In the genomic region with DNA sequence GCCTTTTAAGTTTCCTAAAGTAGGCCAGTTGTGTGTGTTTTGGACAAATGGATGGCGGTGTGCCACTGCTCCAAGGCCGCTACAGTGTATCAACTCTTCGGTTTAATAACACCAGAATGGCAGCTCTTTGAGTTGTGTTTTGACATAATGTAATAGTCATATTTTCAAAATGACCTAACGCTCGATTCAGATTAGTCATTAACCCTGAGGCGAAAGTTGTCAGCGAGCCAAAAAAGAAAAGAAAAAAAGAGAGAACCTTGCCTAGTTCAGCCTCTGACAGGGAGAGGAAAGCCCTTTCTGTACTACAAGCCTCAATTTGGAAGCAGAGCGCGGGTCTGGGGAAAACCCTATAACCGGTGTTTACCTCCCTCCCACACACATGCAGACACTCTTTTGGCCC, we compare ENCODE assay signal across 9 mouse cellular contexts. TPM values are rescaled to one million over a fixed set of nuclear protein-coding genes. Genes with fewer than 3 reads are reported as not detected.
DNase-seq lines count a peak whose midpoint lies in the region; ATAC-seq and TF ChIP-seq lines count a peak whose summit lies in the region.
"Had no signal": no experiment of that assay in that cellular context is flagged by ENCODE, and none has a peak within 500 bp of the region (broad histone marks: within the 10 kb centered on the region; RNA-seq: fewer than 3 reads in every experiment).

No protein-coding gene starts in this region.

- no peak for ATAC-seq in liver, embryonic 13.5 days (ENCODE audit: low read depth)
- ATAC-seq in neural tube, embryonic 14.5 days (ENCODE audit: low read depth), result peak; percentile 21; the same call in 1 of the 2 replicates

- no peaks in the 10 kb centered on the region for H3K36me3 ChIP-seq in liver, embryonic 13.5 days
- no peaks in the 10 kb centered on the region for H3K36me3 ChIP-seq in neural tube, embryonic 14.5 days (ENCODE audit: control insufficient read depth, insufficient read depth, low read length)
- H3K36me3 ChIP-seq: G1E had no signal

- no peaks in the 10 kb centered on the region for H3K27me3 ChIP-seq in cerebellum, adult 2 months (ENCODE audit: control insufficient read depth, insufficient read depth, low read length)
- H3K27me3 ChIP-seq in liver, embryonic 13.5 days, result no peaks in the 10 kb centered on the region
- H3K27me3 ChIP-seq in neural tube, embryonic 14.5 days (ENCODE audit: control insufficient read depth, insufficient read depth, low read length), result no peaks in the 10 kb centered on the region; the same call in 1 of the 2 replicates

- no peaks in the 10 kb centered on the region; the same call in 1 of the 2 replicates for H3K4me1 ChIP-seq in cerebellum, adult 2 months (ENCODE audit: control insufficient read depth, insufficient read depth, low read length)
- H3K4me1 ChIP-seq in liver, embryonic 13.5 days (replicated peaks), result peaks cover 58% of the 10 kb centered on the region
- no peaks in the 10 kb centered on the region for H3K4me1 ChIP-seq in neural tube, embryonic 14.5 days (ENCODE audit: control insufficient read depth, insufficient read depth, low read length)

- peak overlapping the region; percentile 68 for H3K4me3 ChIP-seq in cerebellum, adult 2 months (replicated peaks; ENCODE audit: insufficient read depth, low read depth, low read length)
- H3K4me3 ChIP-seq in liver, embryonic 13.5 days (replicated peaks), result peak overlapping the region; percentile 77
- peak overlapping the region; percentile 71 for H3K4me3 ChIP-seq in neural tube, embryonic 14.5 days (ENCODE audit: low read depth, low read length)

- peak overlapping the region; percentile 96 for H3K4me2 ChIP-seq in liver, embryonic 13.5 days
- H3K4me2 ChIP-seq in neural tube, embryonic 14.5 days (ENCODE audit: low read depth, low read length), result peak overlapping the region; percentile 98

- DNase-seq in cerebellum, adult 2 months, result peak in 1 of 2 experiments; percentile 71
- DNase-seq in cerebellum, postnatal 25 days, result no peak
- peak; percentile 24 for DNase-seq in thymus, postnatal 14 days
- DNase-seq in thymus, adult 18-20 months, result no peak
- peak; percentile 48 for DNase-seq in heart, postnatal 4 days
- DNase-seq in liver, embryonic 13.5 days, result no peak
- no peak for DNase-seq in spleen, postnatal 14 days (ENCODE audit: low spot score in 2 of 2)

- H3K9ac ChIP-seq in liver, embryonic 13.5 days, result peak overlapping the region; percentile 63
- H3K9ac ChIP-seq in neural tube, embryonic 14.5 days (replicated peaks; ENCODE audit: low read depth, low read length), result peak overlapping the region; percentile 37

- H3K9me3 ChIP-seq in liver, embryonic 13.5 days (replicated peaks), result no peaks in the 10 kb centered on the region
- H3K9me3 ChIP-seq in neural tube, embryonic 14.5 days (ENCODE audit: control insufficient read depth, low read length), result no peaks in the 10 kb centered on the region
- H3K9me3 ChIP-seq: G1E had no signal

- TF ChIP-seq POLR2A in cerebellum, adult 2 months (IDR thresholded peaks at IDR 0.05; ENCODE audit: borderline replicate concordance, insufficient read depth, low read length), result no peak

- H3K27ac ChIP-seq in cerebellum, adult 2 months (ENCODE audit: insufficient read depth, low read length), result peak overlapping the region; percentile 59
- H3K27ac ChIP-seq in liver, embryonic 13.5 days, result peak overlapping the region; percentile 60; the same call in 1 of the 2 replicates
- peak overlapping the region; percentile 66; the same call in 1 of the 2 replicates for H3K27ac ChIP-seq in neural tube, embryonic 14.5 days (ENCODE audit: low read depth, low read length)

- WGBS in cerebellum, adult 2 months, result under 1% methylated on average over 10 of the region's 10 CpGs
- 16% methylated on average over 10 of the region's 10 CpGs for WGBS in liver, embryonic 13.5 days (ENCODE audit: insufficient replicate concordance)
- WGBS in neural tube, embryonic 14.5 days, result 25% methylated on average over 10 of the region's 10 CpGs

- no peak for TF ChIP-seq CTCF in cerebellum, adult 2 months (IDR thresholded peaks at IDR 0.05; ENCODE audit: borderline replicate concordance, insufficient read depth, low read depth, low read length)

RNA-seq across cellular contexts. Expression of a gene that starts 0.5 kb away (rescaled TPM):
- polyA plus RNA-seq in cerebellum, adult 2 months (2012; rRNA removed), result 35.9 and 43.3 TPM in 2 replicates
- total RNA-seq in heart, postnatal 4 days (2021), result 10 to 100 TPM; 25.7 to 28.7 TPM
- polyA plus RNA-seq in liver, embryonic 13.5 days (2015; fragmentation: Nextera tagmentation; extraction: Ambion mirVana), result 3.1 and 3.8 TPM in 2 replicates
- 1.0 and 2.2 TPM in 2 replicates for polyA plus RNA-seq in neural tube, embryonic 14.5 days (2014; fragmentation: Nextera tagmentation; extraction: Ambion mirVana)
- total RNA-seq: G1E had no signal
- polyA plus RNA-seq: G1E had no signal

Comparison
In these comparisons a context has a peak if more than half of its experiments do, and no peak if none do; other contexts are left out.
1. DNase-seq: peak in thymus, postnatal 14 days (single experiment) and heart, postnatal 4 days (single experiment); none in cerebellum, postnatal 25 days (0 of 2), thymus, adult 18-20 months (0 of 2), liver, embryonic 13.5 days (single experiment) and spleen, postnatal 14 days (0 of 2).
2. Peak in every context shown above with its lines, with median percentiles within 50 percentile points of each other: H3K27ac ChIP-seq and H3K4me3 ChIP-seq.